Mouse (Mus musculus) erythroblast, embryonic 14.5 days (primary cell): ENCODE measurements around the gene Nr1d1. TPM values are rescaled to one million over a fixed set of nuclear protein-coding genes. Genes with fewer than 3 reads are reported as not detected.

Experiments
- H3K27me3 ChIP-seq: 2 replicates; pipeline ENCODE4 v1.6.1; 2012; ENCODE audit warnings: inconsistent platforms; ENCODE audit not compliant: control insufficient read depth
- H3K36me3 ChIP-seq: 2 replicates; pipeline ENCODE4 v1.6.1; 2012; ENCODE audit warnings: mild to moderate bottlenecking, inconsistent platforms; ENCODE audit not compliant: control insufficient read depth
- H3K4me1 ChIP-seq: 2 replicates; pipeline ENCODE4 v1.6.1; 2012; ENCODE audit warnings: inconsistent platforms; ENCODE audit not compliant: control insufficient read depth
- H3K4me3 ChIP-seq: replicated peaks from 2 replicates; pipeline ENCODE3; 2012; ENCODE audit warnings: moderate library complexity, mild to moderate bottlenecking, inconsistent platforms
- H3K9me3 ChIP-seq: 2 replicates; pipeline ENCODE4 v1.6.1; 2012; ENCODE audit warnings: low read length, inconsistent platforms, mixed read lengths; ENCODE audit not compliant: control insufficient read depth
- GATA1 ChIP-seq: IDR thresholded peaks from 2 replicates; pipeline ENCODE4 v1.6.1; 2012; ENCODE audit warnings: low read length, inconsistent platforms, mixed read lengths
- TAL1 ChIP-seq: IDR thresholded peaks from 3 replicates; pipeline ENCODE4 v1.6.1; 2012; ENCODE audit warnings: low read length, inconsistent platforms, mixed read lengths
- polyA plus RNA-seq: library from polyadenylated mRNA; stranded (reverse); fragments of >175 nt; gene quantifications from 2 replicates; pipeline ENCODE4 v1.2.3, GENCODE M21; 2012

Gene Nr1d1
- polyA plus RNA-seq, 1 experiment: 0.22 TPM

GRCm38 (mm10) chr11:98772667-98773171 is 2.4 kb downstream of the Nr1d1 start:
- Histone ChIP-seq H3K4me3 (no peak overlapping the region), H3K27me3 (no peaks in the 10 kb centered on the region), H3K9me3 (no peaks in the 10 kb centered on the region), H3K36me3 (peaks cover 26% of the 10 kb centered on the region), H3K4me1 (peaks cover 95% of the 10 kb centered on the region)
- TF ChIP-seq GATA1 (no peak), TAL1 (no peak)

GRCm38 (mm10) chr11:98771844-98772525 is 3.1 kb downstream of the Nr1d1 start:
- TF ChIP-seq TAL1 (no peak), GATA1 (no peak)
- Histone ChIP-seq H3K4me3 (no peak overlapping the region), H3K27me3 (no peaks in the 10 kb centered on the region), H3K36me3 (peaks cover 26% of the 10 kb centered on the region), H3K4me1 (peaks cover 98% of the 10 kb centered on the region), H3K9me3 (no peaks in the 10 kb centered on the region)

GRCm38 (mm10) chr11:98771131-98771530 is 4.0 kb downstream of the Nr1d1 start:
- H3K36me3 ChIP-seq: peaks cover 31% of the 10 kb centered on the region
- H3K4me3 ChIP-seq: no peak overlapping the region
- no peak for TF ChIP-seq TAL1
- no peak for TF ChIP-seq GATA1
- H3K27me3 ChIP-seq: no peaks in the 10 kb centered on the region
- peaks cover 98% of the 10 kb centered on the region for H3K4me1 ChIP-seq
- H3K9me3 ChIP-seq: no peaks in the 10 kb centered on the region

- Histone ChIP-seq H3K4me1 (peaks cover 98% of the 10 kb centered on the region), H3K36me3 (peaks cover 37% of the 10 kb centered on the region), H3K9me3 (no peaks in the 10 kb centered on the region), H3K27me3 (no peaks in the 10 kb centered on the region), H3K4me3 (no peak overlapping the region)
- TF ChIP-seq GATA1 (no peak), TAL1 (no peak)
These were observed 4.8 kb downstream of the Nr1d1 start for GRCm38 (mm10) chr11:98770096-98770975.

- Histone ChIP-seq H3K27me3 (no peaks in the 10 kb centered on the region), H3K4me3 (peak overlapping the region; percentile 63), H3K9me3 (no peaks in the 10 kb centered on the region), H3K4me1 (peaks cover 92% of the 10 kb centered on the region), H3K36me3 (peaks cover 46% of the 10 kb centered on the region)
- TF ChIP-seq GATA1 (no peak), TAL1 (no peak)
These were observed 5.9 kb downstream of the Nr1d1 start for GRCm38 (mm10) chr11:98769007-98769954.

- no peak for TF ChIP-seq TAL1
- peak; percentile 39; the same call in 1 of the 2 replicates for TF ChIP-seq GATA1
- Histone ChIP-seq H3K36me3 (peaks cover 55% of the 10 kb centered on the region), H3K9me3 (no peaks in the 10 kb centered on the region), H3K4me1 (peaks cover 91% of the 10 kb centered on the region), H3K4me3 (peak overlapping the region; percentile 63), H3K27me3 (no peaks in the 10 kb centered on the region)
These were observed 6.8 kb downstream of the Nr1d1 start for GRCm38 (mm10) chr11:98768127-98769006.

GRCm38 (mm10) chr11:98767713-98768112 is 7.4 kb downstream of the Nr1d1 start:
- no peaks in the 10 kb centered on the region for H3K9me3 ChIP-seq
- H3K36me3 ChIP-seq: peaks cover 62% of the 10 kb centered on the region
- TF ChIP-seq TAL1: no peak
- TF ChIP-seq GATA1: no peak
- peaks cover 91% of the 10 kb centered on the region for H3K4me1 ChIP-seq
- H3K4me3 ChIP-seq: peak overlapping the region; percentile 63
- H3K27me3 ChIP-seq: no peaks in the 10 kb centered on the region

GRCm38 (mm10) chr11:98767276-98767675 is 7.9 kb downstream of the Nr1d1 start:
- H3K27me3 ChIP-seq: no peaks in the 10 kb centered on the region
- no peaks in the 10 kb centered on the region for H3K9me3 ChIP-seq
- no peak for TF ChIP-seq TAL1
- TF ChIP-seq GATA1: no peak
- H3K36me3 ChIP-seq: peaks cover 65% of the 10 kb centered on the region
- peaks cover 90% of the 10 kb centered on the region for H3K4me1 ChIP-seq
- peak overlapping the region; percentile 63 for H3K4me3 ChIP-seq
